Comparison of ENCODE assay signal across 18 mouse cellular contexts in genomic region chr7:129794276-129794675, GRCm38 (mm10).
DNase-seq lines count a peak whose midpoint lies in the region; ATAC-seq and TF ChIP-seq lines count a peak whose summit lies in the region.
"Had no signal": no experiment of that assay in that cellular context is flagged by ENCODE, and none has a peak within 500 bp of the region (broad histone marks: within the 10 kb centered on the region; RNA-seq: fewer than 3 reads in every experiment).

No protein-coding gene starts in this region.

- WGBS in intestine, embryonic 14.5 days, result 57% methylated on average over 5 of the region's 5 CpGs
- 73% methylated on average over 5 of the region's 5 CpGs for WGBS in intestine, postnatal 0 days
- 33% methylated on average over 5 of the region's 5 CpGs for WGBS in lung, embryonic 15.5 days

- H3K9ac ChIP-seq in intestine, embryonic 14.5 days (ENCODE audit: low read length), result no peak overlapping the region
- H3K9ac ChIP-seq in intestine, postnatal 0 days (ENCODE audit: low read depth, low read length), result no peak overlapping the region
- no peak overlapping the region for H3K9ac ChIP-seq in lung, embryonic 15.5 days
- H3K9ac ChIP-seq: hindbrain, embryonic 12.5 days had no signal

- no peaks in the 10 kb centered on the region for H3K27me3 ChIP-seq in intestine, embryonic 14.5 days (replicated peaks; ENCODE audit: control insufficient read depth, insufficient read depth, low read length)
- H3K27me3 ChIP-seq in intestine, postnatal 0 days (replicated peaks; ENCODE audit: control insufficient read depth, insufficient read depth, low read length), result no peaks in the 10 kb centered on the region
- H3K27me3 ChIP-seq in lung, embryonic 15.5 days, result no peaks in the 10 kb centered on the region

- no peaks in the 10 kb centered on the region for H3K36me3 ChIP-seq in intestine, embryonic 14.5 days (ENCODE audit: control insufficient read depth, insufficient read depth, low read length)
- no peaks in the 10 kb centered on the region for H3K36me3 ChIP-seq in intestine, postnatal 0 days (ENCODE audit: control insufficient read depth, insufficient read depth)
- H3K36me3 ChIP-seq in lung, embryonic 15.5 days, result no peaks in the 10 kb centered on the region
- H3K36me3 ChIP-seq: embryonic facial prominence, embryonic 10.5 days; heart, embryonic 10.5 days; hindbrain, embryonic 12.5 days had no signal

- ATAC-seq in intestine, embryonic 14.5 days (replicated peaks; ENCODE audit: low FRiP score, low TSS enrichment, low read depth), result no peak
- ATAC-seq in intestine, postnatal 0 days, result no peak
- no peak for ATAC-seq in lung, embryonic 15.5 days (ENCODE audit: borderline replicate concordance, extremely low read depth, low FRiP score, low TSS enrichment)
- ATAC-seq: forebrain, embryonic 14.5 days; hindbrain, embryonic 16.5 days; inflammation-experienced regulatory T-cells, adult 6 months had no signal

- peak overlapping the region; percentile 40 for H3K27ac ChIP-seq in intestine, embryonic 14.5 days (ENCODE audit: low read depth)
- H3K27ac ChIP-seq in intestine, postnatal 0 days (ENCODE audit: low read depth, low read length), result no peak overlapping the region
- peak overlapping the region; percentile 56 for H3K27ac ChIP-seq in lung, embryonic 15.5 days
- H3K27ac ChIP-seq: embryonic facial prominence, embryonic 10.5 days; heart, embryonic 10.5 days; hindbrain, embryonic 12.5 days had no signal

- H3K4me2 ChIP-seq in intestine, embryonic 14.5 days (ENCODE audit: low read length), result no peak overlapping the region
- no peak overlapping the region for H3K4me2 ChIP-seq in intestine, postnatal 0 days (replicated peaks; ENCODE audit: low read depth)
- H3K4me2 ChIP-seq in lung, embryonic 15.5 days, result no peak overlapping the region
- H3K4me2 ChIP-seq: hindbrain, embryonic 12.5 days had no signal

- peaks cover 27% of the 10 kb centered on the region for H3K4me1 ChIP-seq in intestine, embryonic 14.5 days (replicated peaks; ENCODE audit: control insufficient read depth, insufficient read depth, low read length)
- H3K4me1 ChIP-seq in intestine, postnatal 0 days (replicated peaks; ENCODE audit: control insufficient read depth, insufficient read depth, low read length), result no peaks in the 10 kb centered on the region
- H3K4me1 ChIP-seq in lung, embryonic 15.5 days, result peaks cover 41% of the 10 kb centered on the region

- H3K9me3 ChIP-seq in intestine, embryonic 14.5 days (ENCODE audit: control insufficient read depth, low read length), result no peaks in the 10 kb centered on the region
- H3K9me3 ChIP-seq in intestine, postnatal 0 days (ENCODE audit: control insufficient read depth), result no peaks in the 10 kb centered on the region
- H3K9me3 ChIP-seq in lung, embryonic 15.5 days, result no peaks in the 10 kb centered on the region
- H3K9me3 ChIP-seq: embryonic facial prominence, embryonic 10.5 days; heart, embryonic 10.5 days; hindbrain, embryonic 12.5 days had no signal

- no peak for TF ChIP-seq CTCF in intestine, postnatal 0 days (IDR thresholded peaks at IDR 0.05; ENCODE audit: low read depth)

- DNase-seq in intestine, embryonic 14.5 days (ENCODE audit: low spot score), result no peak
- DNase-seq in lung, postnatal 4 days, result no peak
- DNase-seq in adrenal gland, postnatal 14 days, result peak; percentile 70
- no peak for DNase-seq in frontal cortex, postnatal 25 days (ENCODE audit: low spot score in 2 of 2)
- DNase-seq: cerebellum, adult 2 months; cerebellum, postnatal 10 days; gastrocnemius, postnatal 36 days; heart, adult 18-20 months; heart, postnatal 10 days; heart, postnatal 4 days had no signal

- no peak overlapping the region for H3K4me3 ChIP-seq in intestine, embryonic 14.5 days (ENCODE audit: low read depth, low read length)
- no peak overlapping the region for H3K4me3 ChIP-seq in intestine, postnatal 0 days (ENCODE audit: low read depth, low read length)
- no peak overlapping the region for H3K4me3 ChIP-seq in lung, embryonic 15.5 days
- H3K4me3 ChIP-seq: embryonic facial prominence, embryonic 10.5 days; heart, embryonic 10.5 days; hindbrain, embryonic 12.5 days had no signal
